Mouse (Mus musculus): ENCODE measurements around the gene Rab42.

- TF ChIP-seq CTCF (IDR thresholded peaks at IDR 0.05; ENCODE audit: borderline replicate concordance, insufficient read depth, low read depth, low read length): 0 out of 2 replicates have a peak, but pooled peaks have one; percentile 8
- no peak for TF ChIP-seq POLR2A (IDR thresholded peaks at IDR 0.05; ENCODE audit: borderline replicate concordance, insufficient read depth, low read length)
These were observed 48.2 kb downstream of the Rab42 start for GRCm38 (mm10) chr4:132254986-132255385.
